In the genomic region with DNA sequence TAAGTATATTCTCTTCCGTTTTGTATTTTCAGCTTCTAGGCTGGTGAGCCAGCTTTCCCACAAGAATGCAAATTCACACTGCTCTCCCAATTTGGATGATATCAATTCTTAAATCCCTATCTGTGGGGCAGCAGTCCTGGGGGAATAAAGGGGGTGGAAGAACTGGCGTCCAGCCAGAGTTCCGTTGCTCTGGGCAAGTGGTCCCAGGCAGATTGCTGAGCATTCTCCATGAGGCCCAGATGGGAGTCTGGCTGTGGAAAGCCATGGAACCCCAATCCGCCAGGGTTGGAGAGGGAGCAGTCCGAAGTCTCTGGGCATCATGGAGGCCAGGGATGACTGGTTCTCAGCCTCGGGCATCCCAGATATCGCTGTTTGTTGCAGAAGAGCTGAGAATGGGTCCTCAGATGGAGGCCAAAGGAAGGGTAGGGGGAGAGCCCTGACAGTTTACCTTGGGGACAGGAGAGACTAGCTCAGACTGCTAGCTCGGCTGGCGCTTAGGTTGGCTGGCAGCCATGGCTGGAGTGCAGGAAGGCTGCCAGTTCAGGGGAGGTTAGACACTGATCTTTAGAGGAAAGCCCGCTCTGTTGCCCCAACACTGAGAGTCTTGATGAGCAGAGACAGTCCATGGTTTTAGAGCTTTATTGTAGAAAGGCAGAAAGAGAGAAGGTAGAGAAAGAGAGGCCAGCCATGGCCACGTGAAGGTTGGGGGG, we compare ENCODE assay signal across 27 mouse cellular contexts. TPM values are rescaled to one million over a fixed set of nuclear protein-coding genes. Genes with fewer than 3 reads are reported as not detected.
A peak's percentile ranks its signal among the peaks of the same experiment; 100 is the strongest.
DNase-seq lines count a peak whose midpoint lies in the region; ATAC-seq lines count a peak whose summit lies in the region.
"Had no signal": no experiment of that assay in that cellular context is flagged by ENCODE, and none has a peak within 500 bp of the region (broad histone marks: within the 10 kb centered on the region; RNA-seq: fewer than 3 reads in every experiment).

No protein-coding gene starts in this region.

- H3K4me1 ChIP-seq in kidney, embryonic 14.5 days (ENCODE audit: control insufficient read depth, insufficient read depth, low read length): no peaks in the 10 kb centered on the region
- no peaks in the 10 kb centered on the region for H3K4me1 ChIP-seq in forebrain, embryonic 11.5 days (replicated peaks; ENCODE audit: control insufficient read depth, insufficient read depth, low read length)
- H3K4me1 ChIP-seq: embryonic facial prominence, embryonic 12.5 days; forebrain, embryonic 15.5 days; heart, embryonic 12.5 days; hindbrain, embryonic 13.5 days; kidney, embryonic 15.5 days; limb, embryonic 12.5 days; liver, embryonic 15.5 days had no signal

- peak; percentile 52 to 73 for DNase-seq in cerebellum, postnatal 25 days
- no peak for DNase-seq in cerebellum, adult 9-11 months
- peak; percentile 18 for DNase-seq in kidney, adult 18-20 months
- peak; percentile 75 for DNase-seq in left cerebral cortex, postnatal 4 days
- no peak for DNase-seq in left cerebral cortex, postnatal 36 days (ENCODE audit: low spot score in 2 of 2)
- DNase-seq in forebrain, embryonic 11.5 days (ENCODE audit: low spot score): no peak
- DNase-seq: adrenal gland, adult 2 months; B cell, adult 2 months; embryo, embryonic 11 days; heart, adult 2 months; heart, postnatal 4 days; lung, embryonic 14.5 days; lung, postnatal 14 days; midbrain, embryonic 14.5 days; thymus, postnatal 4 days had no signal

- no peak overlapping the region for H3K4me3 ChIP-seq in kidney, embryonic 14.5 days (ENCODE audit: low read length)
- no peak overlapping the region for H3K4me3 ChIP-seq in forebrain, embryonic 11.5 days (ENCODE audit: low read depth, low read length)
- H3K4me3 ChIP-seq: embryonic facial prominence, embryonic 12.5 days; forebrain, embryonic 15.5 days; heart, adult 2 months; heart, embryonic 12.5 days; hindbrain, embryonic 13.5 days; kidney, embryonic 15.5 days; limb, embryonic 12.5 days; liver, embryonic 15.5 days had no signal

- H3K9ac ChIP-seq in kidney, embryonic 14.5 days (ENCODE audit: low read depth, low read length): no peak overlapping the region
- no peak overlapping the region for H3K9ac ChIP-seq in forebrain, embryonic 11.5 days (ENCODE audit: low read length)
- H3K9ac ChIP-seq: embryonic facial prominence, embryonic 12.5 days; forebrain, embryonic 15.5 days; heart, embryonic 12.5 days; hindbrain, embryonic 13.5 days; kidney, embryonic 15.5 days; limb, embryonic 12.5 days; liver, embryonic 15.5 days; lung, embryonic 14.5 days had no signal

- ATAC-seq in kidney, embryonic 14.5 days (ENCODE audit: low FRiP score, low TSS enrichment): no peak
- ATAC-seq in forebrain, embryonic 11.5 days (replicated peaks; ENCODE audit: low FRiP score): no peak
- ATAC-seq: activated CD4-positive, CD25-positive, alpha-beta regulatory T cell, adult 4 months; forebrain, embryonic 15.5 days; inflammation-experienced regulatory T-cells, adult 6 months had no signal

- H3K36me3 ChIP-seq in kidney, embryonic 14.5 days (ENCODE audit: control insufficient read depth, insufficient read depth, low read length): no peaks in the 10 kb centered on the region
- H3K36me3 ChIP-seq in forebrain, embryonic 11.5 days (ENCODE audit: control insufficient read depth, insufficient read depth, low read length): no peaks in the 10 kb centered on the region
- H3K36me3 ChIP-seq: embryonic facial prominence, embryonic 12.5 days; forebrain, embryonic 15.5 days; heart, embryonic 12.5 days; hindbrain, embryonic 13.5 days; kidney, embryonic 15.5 days; limb, embryonic 12.5 days; liver, embryonic 15.5 days had no signal

- H3K9me3 ChIP-seq in kidney, embryonic 14.5 days (ENCODE audit: control insufficient read depth, low read length): no peaks in the 10 kb centered on the region
- no peaks in the 10 kb centered on the region for H3K9me3 ChIP-seq in forebrain, embryonic 11.5 days (ENCODE audit: control insufficient read depth, low read length)
- H3K9me3 ChIP-seq: embryonic facial prominence, embryonic 12.5 days; forebrain, embryonic 15.5 days; hindbrain, embryonic 13.5 days; kidney, embryonic 15.5 days; limb, embryonic 12.5 days; liver, embryonic 15.5 days had no signal

- H3K4me2 ChIP-seq in kidney, embryonic 14.5 days (replicated peaks; ENCODE audit: low read depth, low read length): no peak overlapping the region
- H3K4me2 ChIP-seq in forebrain, embryonic 11.5 days (ENCODE audit: low read depth, low read length, severe bottlenecking): no peak overlapping the region
- H3K4me2 ChIP-seq: embryonic facial prominence, embryonic 12.5 days; forebrain, embryonic 15.5 days; heart, embryonic 12.5 days; hindbrain, embryonic 13.5 days; kidney, embryonic 15.5 days; limb, embryonic 12.5 days; liver, embryonic 15.5 days; lung, embryonic 14.5 days had no signal

- intact Hi-C loops in left cerebral cortex, postnatal 4 days (cut with DNase I): no loop called here
- intact Hi-C loops in left cerebral cortex, postnatal 36 days (cut with DNase I): no loop called here

- no peak overlapping the region for H3K27ac ChIP-seq in kidney, embryonic 14.5 days (ENCODE audit: low read depth, low read length)
- no peak overlapping the region for H3K27ac ChIP-seq in forebrain, embryonic 11.5 days (ENCODE audit: low read depth, low read length)
- H3K27ac ChIP-seq: embryonic facial prominence, embryonic 12.5 days; forebrain, embryonic 15.5 days; heart, adult 2 months; hindbrain, embryonic 13.5 days; kidney, embryonic 15.5 days; limb, embryonic 12.5 days; liver, embryonic 15.5 days; stomach, postnatal 0 days had no signal

- 90% methylated on average over 11 of the region's 11 CpGs for WGBS in kidney, embryonic 14.5 days
- 91% methylated on average over 11 of the region's 11 CpGs for WGBS in forebrain, embryonic 11.5 days

- no peaks in the 10 kb centered on the region for H3K27me3 ChIP-seq in kidney, embryonic 14.5 days (ENCODE audit: control insufficient read depth, insufficient read depth, low read length)
- H3K27me3 ChIP-seq in forebrain, embryonic 11.5 days (ENCODE audit: control insufficient read depth, insufficient read depth, low read length): no peaks in the 10 kb centered on the region
- H3K27me3 ChIP-seq: embryonic facial prominence, embryonic 12.5 days; forebrain, embryonic 15.5 days; heart, embryonic 12.5 days; hindbrain, embryonic 13.5 days; kidney, embryonic 15.5 days; limb, embryonic 12.5 days; liver, embryonic 15.5 days had no signal

RNA-seq across cellular contexts. Expression of gene Tmem229a, which starts 30.9 kb away (rescaled TPM):
- 7.1 and 10.8 TPM in 2 replicates for polyA plus RNA-seq in kidney, embryonic 14.5 days (2014; fragmentation: Nextera tagmentation; extraction: Ambion mirVana)
- total RNA-seq in left cerebral cortex, postnatal 4 days (2021): 10 to 100 TPM; 17.3 to 17.7 TPM
- total RNA-seq in left cerebral cortex, postnatal 36 days (2021): 10 to 100 TPM; 41.5 to 46.7 TPM
- 1.8 and 2.0 TPM in 2 replicates for polyA plus RNA-seq in forebrain, embryonic 11.5 days (2014; fragmentation: Nextera tagmentation; extraction: Ambion mirVana)
- polyA plus RNA-seq: heart, postnatal 0 days had no signal

Comparison
In these comparisons a context has a peak if more than half of its experiments do, and no peak if none do; other contexts are left out.
1. DNase-seq: peak in cerebellum, postnatal 25 days (2 of 2), kidney, adult 18-20 months (single experiment) and left cerebral cortex, postnatal 4 days (single experiment); none in cerebellum, adult 9-11 months (single experiment), left cerebral cortex, postnatal 36 days (0 of 2) and forebrain, embryonic 11.5 days (single experiment).